Mouse (Mus musculus) cerebellum, adult 2 months (tissue): ENCODE data around the gene Oard1.

Source experiments
- CTCF ChIP-seq: fragments of 200-500 bp; IDR thresholded peaks from 2 replicates; pipeline ENCODE4 v1.5.1; 2011; ENCODE audit warnings: low read depth, mild to moderate bottlenecking, control low read depth, low read length, moderate library complexity, borderline replicate concordance; ENCODE audit not compliant: insufficient read depth
- POLR2A ChIP-seq: fragments of 200-500 bp; IDR thresholded peaks from 2 replicates; pipeline ENCODE4 v1.6.1; 2011; ENCODE audit warnings: low read length, control low read depth, borderline replicate concordance; ENCODE audit not compliant: insufficient read depth

GRCm38 (mm10) chr17:48362346-48362745 is 47.5 kb upstream of the Oard1 start:
- TF ChIP-seq CTCF = no peak
- TF ChIP-seq POLR2A = no peak
